Mouse (Mus musculus): ENCODE results near the gene Ermn. TPM values are rescaled to one million over a fixed set of nuclear protein-coding genes. Genes with fewer than 3 reads are reported as not detected.

Gene Ermn
- polyA plus RNA-seq, 1 experiment: not detected

DNA sequence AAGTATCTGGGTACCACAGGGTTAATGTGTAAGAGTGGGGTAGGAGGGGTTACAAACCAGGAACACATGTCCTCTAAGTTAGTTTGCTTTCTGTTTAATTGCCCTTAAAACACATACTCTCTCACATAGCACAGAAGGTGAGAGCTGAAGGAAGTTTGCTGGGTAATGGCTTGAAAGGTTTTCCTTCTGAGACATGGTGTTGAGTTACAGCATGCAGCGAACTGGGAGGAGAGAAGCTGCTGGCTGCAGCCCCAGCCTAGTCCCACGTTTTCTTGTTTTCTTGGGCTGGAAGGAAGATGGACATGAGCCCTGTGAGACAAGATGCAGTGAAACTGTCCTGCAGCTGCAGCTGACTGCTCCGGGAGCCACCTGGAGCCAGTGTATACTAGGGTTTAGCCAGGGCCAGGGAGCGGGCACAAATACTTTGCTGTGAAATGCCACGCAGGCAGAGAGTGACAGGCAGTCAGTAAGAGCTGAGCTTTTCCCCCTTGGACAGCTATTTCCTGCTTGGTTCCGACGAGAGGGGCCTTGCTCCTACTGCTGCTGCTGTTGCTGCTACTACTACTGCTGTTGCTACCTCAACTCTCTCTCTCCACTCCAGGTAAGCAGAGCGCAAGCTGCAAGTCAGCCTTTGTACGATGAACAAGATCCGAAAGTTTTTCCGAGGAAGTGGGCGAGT, 54.8 kb downstream of the Ermn start, which contains the start of gene Galnt5:
Galnt5 (plus strand) TSS at position 133 of the 679 bp plus-strand sequence.
- TF ChIP-seq CTCF (IDR thresholded peaks at IDR 0.05; ENCODE audit: control insufficient read depth, insufficient read depth, insufficient replicate concordance, low read depth, low read length): no peak
- no peak for TF ChIP-seq POLR2A (IDR thresholded peaks at IDR 0.05; ENCODE audit: control insufficient read depth, low read depth, low read length)
- no peaks in the 10 kb centered on the region for H3K4me1 ChIP-seq (ENCODE audit: control insufficient read depth, insufficient read depth, low read length)
- no peaks in the 10 kb centered on the region for H3K36me3 ChIP-seq (ENCODE audit: control insufficient read depth, insufficient read depth, low read length)
- no peaks in the 10 kb centered on the region for H3K27me3 ChIP-seq (ENCODE audit: control insufficient read depth, insufficient read depth, low read length)
- no peak within 1 kb of the TSS for H3K4me3 ChIP-seq (ENCODE audit: control insufficient read depth, low read depth, low read length)
- no peak within 1 kb of the TSS for H3K27ac ChIP-seq (ENCODE audit: control insufficient read depth, insufficient read depth, low read depth, low read length)

Other genes starting within 250 kb of the Ermn start
- gene Galnt5, start 55.0 kb downstream of the Ermn start, polyA plus RNA-seq (2012; rRNA removed): 0.02 TPM in 1 of 2 replicates, not detected in the other
- 6.3 and 8.7 TPM in 2 replicates for gene Cytip, start 142.7 kb upstream of the Ermn start, polyA plus RNA-seq (2012; rRNA removed)

Data from testis, adult 2 months (tissue).